Mouse (Mus musculus) heart, adult 8-10 months (tissue): ENCODE results near the gene Calm2. TPM values are rescaled to one million over a fixed set of nuclear protein-coding genes. Genes with fewer than 3 reads are reported as not detected.

ENCODE experiments used
- DNase-seq: peaks from one replicate; pipeline ENCODE4 v3.0.0; 2022; ENCODE audit warnings: low spot score
- total RNA-seq, 4 experiments: library from RNA; stranded (reverse); gene quantifications; 2 replicates each; pipeline ENCODE4 v1.2.4; 2022

Calm2 gene
- total RNA-seq: 100 to 1,000 TPM; 143 to 158 (median 147) TPM

DNA sequence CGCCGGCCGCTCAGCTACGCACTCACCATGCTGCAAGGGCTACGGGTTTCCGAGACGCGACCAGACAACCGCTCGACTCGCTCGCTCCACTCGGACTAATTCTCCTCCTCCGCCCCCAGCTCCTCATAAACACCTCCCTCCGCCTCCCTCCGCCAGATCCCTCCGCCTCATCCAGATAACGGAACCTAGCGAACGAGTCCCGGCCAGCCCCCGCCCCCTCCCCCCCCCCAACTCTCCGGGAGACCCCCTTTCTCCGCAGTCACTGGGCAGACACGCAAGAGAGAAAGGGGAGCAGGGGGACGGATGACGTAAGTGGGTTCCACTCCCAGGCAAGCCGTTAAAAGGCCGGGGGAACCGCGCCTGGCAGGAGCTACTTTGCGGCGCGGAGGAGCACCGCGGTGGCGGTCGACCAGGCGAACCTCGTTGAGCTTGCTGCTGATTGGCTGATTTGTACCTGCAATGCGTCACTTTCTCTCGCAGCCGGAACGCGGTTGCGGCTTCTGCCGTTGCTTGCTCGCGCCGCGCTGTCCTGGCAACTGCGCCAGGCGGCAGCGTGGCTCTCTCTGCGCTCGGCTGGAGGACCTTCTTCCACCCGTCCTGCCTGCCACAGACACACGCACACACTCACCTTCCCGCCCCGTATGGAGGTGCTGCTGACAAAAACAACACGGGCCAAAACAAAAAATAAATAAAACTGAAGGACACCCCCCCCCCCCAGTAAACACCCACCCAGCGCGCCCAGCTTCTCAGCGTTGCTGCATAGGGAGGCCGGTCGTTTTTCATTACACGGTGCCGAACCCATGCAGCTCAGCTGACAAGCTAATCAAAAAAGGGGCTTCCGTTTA is at the start of gene Calm2:
TSS of gene Calm2 (minus strand) at position 169 of the 845 bp plus-strand sequence.
- DNase-seq: peak; percentile 99

DNA sequence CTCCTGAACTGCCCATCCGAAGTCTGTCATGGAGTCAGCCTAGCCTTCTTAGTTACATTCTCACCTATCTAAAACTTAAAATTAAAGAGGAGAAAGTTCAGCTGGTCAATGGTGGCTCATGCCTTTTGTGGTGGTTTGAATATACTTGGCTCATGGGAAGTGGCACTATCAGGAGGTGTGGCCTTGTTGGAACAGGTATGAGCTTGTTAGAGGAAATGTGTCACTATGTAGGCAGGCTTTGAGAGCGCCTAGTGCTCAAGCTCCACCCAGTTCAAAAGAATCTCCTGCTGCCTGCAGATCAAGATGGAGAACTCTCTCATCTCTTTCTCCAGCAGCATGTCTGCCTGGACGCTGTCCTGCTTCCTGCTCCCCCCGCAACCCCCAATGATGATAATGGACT is 48.8 kb upstream of the Calm2 start:
- no peak for DNase-seq

DNA sequence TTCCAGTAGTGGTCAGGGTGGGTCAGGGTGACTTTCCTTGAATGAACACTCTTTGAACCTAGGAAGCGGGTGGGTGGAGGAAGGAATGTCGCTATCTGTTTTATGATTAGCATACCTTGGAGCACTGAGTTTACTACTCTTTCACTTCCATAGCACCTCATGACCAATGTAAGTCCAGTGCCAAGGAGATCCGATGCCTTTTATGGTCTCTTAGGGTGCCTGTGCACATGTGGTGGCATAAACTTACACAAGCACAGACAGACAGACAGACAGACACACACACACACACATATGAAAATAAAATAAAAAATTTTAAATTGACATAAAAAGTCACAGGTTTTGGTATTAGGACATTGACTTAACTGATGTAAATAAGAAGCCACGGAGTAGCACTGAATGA is 47.6 kb upstream of the Calm2 start:
- no peak for DNase-seq

DNA sequence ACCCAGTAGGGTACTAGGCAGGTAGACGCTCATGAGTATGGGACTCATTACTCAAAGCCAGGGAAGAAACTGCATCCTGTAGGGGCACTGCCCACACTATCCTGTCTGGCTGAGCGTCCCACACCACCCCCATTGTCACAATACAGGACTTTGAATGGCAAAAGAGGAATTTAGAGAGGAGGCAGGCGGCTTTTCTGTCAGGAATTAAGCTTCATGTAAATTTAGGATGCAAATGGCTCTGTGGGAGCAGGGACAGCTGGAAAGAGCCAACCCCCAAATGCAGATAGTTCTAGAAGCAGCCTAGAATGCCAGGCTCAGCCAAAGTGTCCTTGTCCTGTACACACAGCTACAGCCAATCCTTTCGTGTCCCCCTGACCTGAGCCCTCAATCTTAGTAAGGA is 45.6 kb upstream of the Calm2 start:
- no peak for DNase-seq

DNA sequence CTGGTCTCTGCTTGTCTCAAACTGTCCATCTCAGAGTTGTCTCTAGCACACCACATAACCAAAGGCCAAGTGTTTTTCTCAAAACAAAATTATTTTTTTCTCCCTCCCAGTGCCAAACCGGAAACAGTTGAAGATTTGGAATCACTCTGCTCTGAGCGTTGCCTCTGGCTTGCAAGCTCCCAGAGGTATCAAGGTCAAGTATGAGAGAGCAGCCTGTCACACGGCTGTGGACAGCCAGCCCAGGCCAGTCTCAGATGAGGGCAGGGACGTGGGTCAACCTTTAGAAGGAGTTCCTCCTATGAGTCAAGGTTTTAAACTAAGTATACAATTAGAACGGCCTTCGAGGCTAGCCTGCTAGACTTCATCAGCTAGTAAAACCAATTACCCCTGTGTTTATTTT is 43.6 kb upstream of the Calm2 start:
- no peak for DNase-seq

DNA sequence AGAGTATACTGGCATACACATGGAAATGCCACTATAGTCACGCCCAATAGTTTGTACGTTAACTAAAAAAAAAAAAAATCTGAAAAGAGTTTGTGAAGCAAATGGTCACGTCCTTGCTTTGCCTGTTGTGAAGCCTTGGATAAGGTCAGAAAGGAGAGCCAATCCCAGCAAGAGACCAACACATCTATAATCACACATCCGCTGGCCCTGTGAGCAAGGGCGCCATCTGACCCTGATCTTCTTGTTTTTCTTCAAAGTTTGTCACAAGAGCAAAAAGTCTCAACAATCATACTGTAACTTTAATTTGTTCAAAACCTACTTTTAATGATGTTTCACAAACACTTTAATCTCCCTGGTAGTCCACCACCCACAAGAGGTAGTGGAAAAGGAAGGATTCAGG is 39.0 kb upstream of the Calm2 start:
- no peak for DNase-seq

DNA sequence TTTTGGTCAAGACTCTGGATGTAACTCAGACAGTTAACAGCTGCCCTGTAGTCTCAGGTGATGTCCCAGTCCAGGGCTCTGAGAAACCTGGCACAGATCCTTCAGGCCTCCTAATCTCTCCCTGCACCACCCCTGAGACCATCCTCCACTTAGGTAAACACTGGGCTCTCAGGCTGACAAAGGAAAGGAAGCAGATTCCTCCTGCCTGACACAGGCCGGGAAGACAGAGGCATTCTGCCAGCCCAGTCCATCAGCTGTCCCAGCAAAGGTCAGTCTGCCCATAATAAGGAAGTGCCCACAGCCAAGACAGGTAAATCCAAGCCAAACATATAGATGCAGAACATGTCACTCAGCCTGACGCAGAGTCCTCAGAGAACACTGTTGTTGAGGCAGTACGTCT is 36.1 kb upstream of the Calm2 start:
- no peak for DNase-seq

DNA sequence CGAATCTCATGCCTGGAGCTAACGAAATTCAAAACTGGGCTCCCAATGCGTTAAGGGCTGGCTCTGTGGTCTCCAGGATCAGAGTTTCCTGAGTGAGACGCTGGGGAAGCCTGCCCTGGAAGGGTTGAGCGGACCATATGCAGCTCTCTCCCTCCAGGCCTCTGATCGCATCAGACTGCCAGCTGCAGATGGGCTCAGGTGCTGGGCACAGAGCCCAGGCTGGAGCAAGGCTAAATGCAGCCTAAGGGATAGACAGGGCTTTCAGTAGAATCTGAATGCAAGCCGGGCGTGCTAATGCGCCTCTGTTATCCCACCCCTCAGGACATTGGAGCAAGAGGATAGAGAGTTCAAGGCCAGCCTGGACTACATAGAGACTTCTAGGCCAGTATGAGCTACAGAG is 31.8 kb upstream of the Calm2 start:
- no peak for DNase-seq

DNA sequence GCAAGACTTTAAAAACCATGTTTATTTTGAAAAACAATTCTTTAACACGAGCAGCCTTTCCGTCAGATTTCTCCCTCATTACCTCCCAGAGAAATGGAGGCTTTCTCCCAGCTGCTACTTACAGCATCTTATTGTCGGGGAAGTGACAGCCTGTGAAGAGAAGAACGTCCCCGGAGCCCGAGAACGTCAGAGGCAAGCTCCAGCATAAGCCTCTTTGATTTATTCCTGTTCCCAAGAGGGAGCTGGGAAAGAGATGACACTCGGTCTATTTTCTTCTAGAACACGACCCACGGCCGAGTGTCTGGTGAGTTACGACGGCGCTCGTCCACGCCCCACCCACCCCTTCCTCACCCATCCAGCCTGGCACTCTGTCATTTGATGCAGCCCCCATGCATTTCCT is 30.9 kb upstream of the Calm2 start:
- DNase-seq: no peak

DNA sequence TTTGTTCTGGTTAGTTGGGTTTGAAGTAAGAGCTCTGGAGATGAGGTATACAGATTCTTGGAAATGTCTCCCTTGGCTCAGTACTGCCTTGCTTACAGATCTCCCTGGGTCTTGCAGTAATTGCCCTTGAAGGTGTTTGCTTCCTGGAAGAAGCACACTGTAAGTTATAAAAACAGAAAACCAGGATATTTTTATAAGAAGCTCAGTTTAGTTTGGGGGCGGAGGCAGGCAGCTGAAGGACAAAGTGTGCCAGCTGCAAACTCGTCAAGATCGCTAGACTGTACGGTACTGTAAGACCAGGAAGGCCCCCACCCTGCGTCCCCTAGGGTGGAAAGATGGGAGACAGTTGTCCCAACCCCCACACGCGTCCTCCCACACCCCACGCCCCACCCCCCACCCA is 28.6 kb upstream of the Calm2 start:
- DNase-seq: no peak

DNA sequence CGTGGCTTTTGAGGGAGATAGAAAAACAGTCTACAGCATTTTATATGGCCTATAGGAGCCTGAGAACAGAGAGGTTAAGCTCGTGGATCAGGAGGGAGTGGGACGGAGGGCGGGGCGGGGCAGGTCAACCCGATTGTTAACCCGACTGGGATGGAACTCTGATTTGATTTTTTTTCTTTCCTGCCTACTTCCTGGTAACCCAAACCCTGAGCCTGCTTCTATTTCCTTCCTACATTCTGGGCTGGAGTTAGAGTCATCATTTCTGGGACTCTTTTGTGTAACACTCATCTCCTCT is 27.7 kb upstream of the Calm2 start:
- peak; percentile 18 for DNase-seq

DNA sequence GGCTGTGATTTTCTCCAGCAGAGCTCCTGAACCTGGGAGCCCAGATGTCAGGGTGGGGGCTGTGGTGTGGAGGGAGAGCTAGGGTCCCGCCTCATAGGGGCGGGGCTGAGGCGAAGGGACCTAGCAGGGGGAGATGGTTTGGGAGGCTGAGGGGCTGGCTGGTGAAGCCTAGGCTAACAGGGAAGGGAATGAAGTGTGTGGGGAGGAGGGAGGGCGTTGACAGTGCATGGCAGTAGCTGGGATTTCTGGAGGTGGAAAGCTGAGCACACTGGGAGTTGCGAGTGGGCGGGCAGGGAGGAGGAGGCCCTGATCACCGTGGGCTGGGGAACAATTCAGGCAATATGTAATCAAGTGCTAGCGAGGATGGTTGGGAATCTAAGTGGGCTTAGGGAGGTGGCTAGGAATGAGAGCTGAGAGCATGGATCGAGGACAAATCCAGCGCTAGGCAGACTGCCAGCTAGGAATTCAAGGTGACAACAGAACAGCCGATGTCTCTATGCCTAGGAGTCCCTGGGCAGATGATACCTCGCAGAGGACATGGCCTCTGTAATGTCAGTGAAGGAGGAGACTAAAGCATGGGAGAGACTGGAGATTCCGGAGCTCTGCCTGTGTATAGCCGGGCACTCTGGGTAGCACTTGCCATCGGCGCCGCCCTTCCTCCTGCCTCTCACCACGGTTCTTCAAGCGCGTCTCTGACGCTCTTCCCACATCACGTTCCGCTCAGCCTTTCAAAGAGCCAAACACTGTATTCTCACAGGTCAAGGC is 27.2 kb upstream of the Calm2 start:
- DNase-seq: no peak

DNA sequence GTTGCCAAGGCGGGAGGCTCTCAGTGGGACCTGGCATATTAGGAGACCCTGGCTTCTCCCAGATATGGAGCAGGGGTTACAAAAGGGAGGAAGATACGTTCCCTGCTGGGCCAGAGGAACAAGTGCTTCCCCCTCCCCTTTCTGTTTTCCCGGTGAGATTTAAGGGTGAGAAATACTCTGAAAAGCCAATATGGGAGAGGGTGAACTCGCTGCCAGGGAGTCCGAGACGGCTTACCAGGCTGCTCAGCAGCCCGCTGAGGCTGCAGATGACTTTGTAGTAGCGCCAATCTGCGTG is 26.7 kb upstream of the Calm2 start:
- DNase-seq: no peak

DNA sequence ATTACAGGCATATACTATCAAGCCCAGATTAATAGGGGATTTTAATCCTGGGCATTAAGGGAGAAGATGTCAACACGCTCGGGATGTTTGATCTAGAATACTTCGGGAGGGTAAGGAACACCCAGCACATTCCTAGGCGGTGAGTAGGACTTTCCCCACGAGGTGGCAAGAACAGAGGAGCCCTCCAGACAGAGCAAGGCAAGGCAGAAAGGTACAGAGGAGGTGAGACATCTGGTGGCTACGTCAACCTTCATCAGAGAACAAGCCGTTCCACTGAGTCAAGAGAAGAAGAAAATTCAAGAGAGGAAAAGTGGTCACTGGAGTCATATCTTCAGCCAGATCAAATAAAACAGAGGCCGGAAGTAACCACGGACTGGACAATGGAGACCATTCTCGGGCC is 26.1 kb upstream of the Calm2 start:
- no peak for DNase-seq

DNA sequence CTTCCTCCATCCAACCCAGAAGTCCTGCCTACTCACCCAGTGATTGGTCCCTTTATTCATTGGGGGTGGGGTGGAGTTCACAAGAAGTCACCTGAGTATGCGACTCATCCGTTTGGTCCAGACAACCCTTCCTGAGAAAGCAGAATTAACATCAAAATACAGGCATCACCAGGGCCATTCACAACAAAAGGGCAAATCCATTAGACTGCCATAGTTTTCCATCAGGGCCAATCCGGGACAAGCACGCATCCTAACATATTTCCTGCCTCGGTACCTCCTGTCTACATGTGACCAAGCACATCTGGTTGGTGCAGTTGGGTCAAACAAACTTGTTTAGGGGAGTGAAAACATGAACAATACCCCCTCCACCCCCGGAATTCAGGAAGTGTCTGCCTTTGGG is 24.9 kb upstream of the Calm2 start:
- no peak for DNase-seq

DNA sequence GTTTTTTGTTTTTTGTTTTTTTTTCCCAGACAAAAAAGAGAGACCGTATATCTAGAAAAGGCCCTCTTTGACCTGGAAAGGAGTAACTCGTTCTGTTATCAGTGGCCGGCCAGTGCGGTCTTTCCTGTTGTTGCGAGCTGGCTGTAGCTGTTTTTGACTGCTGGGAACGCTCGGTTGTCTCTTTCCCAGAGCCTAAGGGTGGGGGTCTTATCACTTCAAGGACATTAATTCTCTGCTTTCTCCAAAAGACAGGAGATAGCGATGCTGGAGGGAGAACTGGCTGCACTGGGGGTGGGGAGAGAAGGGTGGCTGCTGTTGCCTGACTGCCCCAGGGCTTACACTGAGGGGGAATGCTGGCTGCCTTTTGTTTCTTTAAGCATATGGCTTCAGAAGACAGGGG is 24.1 kb upstream of the Calm2 start:
- DNase-seq: no peak

DNA sequence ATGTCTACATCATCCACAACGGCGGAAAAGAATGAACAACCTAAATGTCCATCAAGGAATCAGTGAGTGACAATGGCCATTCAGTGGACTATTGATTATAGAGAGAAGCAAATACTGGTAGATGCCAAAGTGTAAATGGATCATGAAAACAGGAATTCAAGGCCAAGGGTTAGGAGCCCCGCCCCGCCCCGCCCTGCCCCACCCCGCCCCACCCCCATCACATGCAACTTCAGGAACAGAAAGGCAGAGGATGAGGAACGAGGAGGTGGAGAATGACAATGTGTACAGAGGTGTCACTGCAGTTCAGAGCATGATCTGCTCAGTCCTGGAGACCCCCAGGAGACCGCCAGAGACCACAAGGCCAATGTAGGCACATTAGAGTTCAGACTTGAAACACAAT is 23.5 kb upstream of the Calm2 start:
- no peak for DNase-seq

DNA sequence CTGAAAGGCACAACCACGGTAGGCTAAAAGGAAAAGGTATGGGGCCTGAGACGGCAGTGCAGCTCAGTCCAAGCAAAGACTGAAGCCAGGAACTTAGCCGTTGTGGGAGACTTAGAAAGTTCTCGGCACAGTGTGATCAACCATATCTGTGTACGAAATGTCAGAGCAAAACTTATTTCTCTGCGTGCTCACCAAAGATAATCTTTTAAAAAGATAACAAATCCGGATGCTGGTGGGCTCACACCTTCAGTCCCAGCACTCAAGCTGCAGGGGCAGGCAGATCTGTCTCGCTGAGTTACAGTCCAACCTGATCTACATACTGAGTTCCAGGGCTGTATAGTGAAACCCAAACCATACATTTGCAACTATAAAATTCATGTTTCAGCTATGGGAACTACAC is 22.7 kb upstream of the Calm2 start:
- no peak for DNase-seq

DNA sequence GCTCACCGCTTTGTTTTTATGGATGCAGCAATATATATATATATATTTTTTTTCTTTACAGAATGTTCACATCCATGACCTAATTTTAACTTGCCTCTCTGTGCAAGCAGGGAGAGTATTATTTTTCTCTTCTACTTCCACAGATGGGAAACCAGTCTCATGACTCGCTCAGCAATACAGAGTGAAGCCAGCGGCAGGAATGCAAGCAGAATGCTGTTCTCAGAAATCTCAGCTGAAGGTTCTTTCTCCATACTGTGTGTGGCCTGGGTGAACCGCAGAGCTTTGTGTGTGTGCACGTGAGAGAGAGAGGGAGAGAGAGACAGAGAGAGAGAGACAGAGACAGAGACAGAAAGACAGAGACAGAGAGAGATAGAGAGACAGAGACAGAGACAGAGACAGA is 21.9 kb upstream of the Calm2 start:
- DNase-seq: no peak

DNA sequence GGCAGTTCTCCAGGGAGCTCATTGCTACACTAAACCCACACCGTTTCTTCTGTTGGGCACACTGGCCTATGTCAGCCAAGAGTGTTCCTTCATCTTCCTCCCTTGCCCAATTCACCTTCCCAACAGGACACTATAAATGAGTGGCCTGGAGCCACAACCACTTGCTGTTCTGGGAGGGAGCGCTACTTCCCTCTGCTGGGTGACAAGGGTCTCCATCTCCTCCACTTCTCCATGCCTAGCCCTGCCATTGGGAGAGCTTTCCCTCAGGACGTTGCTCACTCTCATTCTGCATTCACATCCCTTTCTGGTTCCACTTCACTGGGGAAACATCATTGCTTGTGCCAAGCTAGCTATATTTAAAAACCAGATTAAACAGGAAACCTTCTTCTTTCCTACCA is 14.8 kb upstream of the Calm2 start:
- DNase-seq: no peak

DNA sequence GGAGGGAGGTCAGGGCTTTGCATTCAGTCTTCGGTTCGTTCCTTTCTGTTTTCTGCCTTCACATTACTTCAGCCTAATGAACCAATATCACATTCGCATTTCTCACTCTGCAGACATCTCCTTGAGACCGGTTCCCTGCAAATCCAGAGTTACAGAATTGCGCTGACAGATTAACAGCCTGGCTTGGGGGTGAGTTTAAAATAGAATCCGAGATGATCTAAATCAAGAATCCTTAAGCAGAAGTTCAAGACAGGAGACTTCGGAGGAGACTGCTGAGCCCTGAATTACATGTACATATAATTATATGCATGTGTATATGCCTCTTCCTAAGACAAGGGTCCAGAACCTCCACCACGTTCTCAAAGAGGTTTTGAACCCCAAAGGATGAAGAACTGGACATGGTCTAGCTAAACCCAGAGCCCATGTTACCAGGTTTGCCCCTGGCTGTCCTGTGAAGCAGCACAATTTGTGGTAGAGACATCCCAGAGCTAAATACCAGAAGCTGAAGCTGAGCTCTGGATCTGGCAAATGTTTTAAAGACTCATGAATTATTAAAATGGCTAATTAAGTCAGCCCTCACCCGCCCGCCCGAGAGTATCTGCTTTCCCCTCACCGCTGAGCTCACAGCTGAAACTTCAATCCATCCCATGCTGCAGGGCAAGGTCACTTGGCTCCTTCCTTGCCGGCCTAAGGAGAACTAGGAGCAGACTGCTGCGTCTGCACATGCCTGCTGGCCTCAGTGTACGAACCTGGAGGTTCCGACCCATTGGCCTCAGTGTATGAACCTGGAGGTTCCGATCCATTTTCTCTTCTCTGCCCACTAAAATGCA is 14.1 kb upstream of the Calm2 start:
- DNase-seq: no peak

DNA sequence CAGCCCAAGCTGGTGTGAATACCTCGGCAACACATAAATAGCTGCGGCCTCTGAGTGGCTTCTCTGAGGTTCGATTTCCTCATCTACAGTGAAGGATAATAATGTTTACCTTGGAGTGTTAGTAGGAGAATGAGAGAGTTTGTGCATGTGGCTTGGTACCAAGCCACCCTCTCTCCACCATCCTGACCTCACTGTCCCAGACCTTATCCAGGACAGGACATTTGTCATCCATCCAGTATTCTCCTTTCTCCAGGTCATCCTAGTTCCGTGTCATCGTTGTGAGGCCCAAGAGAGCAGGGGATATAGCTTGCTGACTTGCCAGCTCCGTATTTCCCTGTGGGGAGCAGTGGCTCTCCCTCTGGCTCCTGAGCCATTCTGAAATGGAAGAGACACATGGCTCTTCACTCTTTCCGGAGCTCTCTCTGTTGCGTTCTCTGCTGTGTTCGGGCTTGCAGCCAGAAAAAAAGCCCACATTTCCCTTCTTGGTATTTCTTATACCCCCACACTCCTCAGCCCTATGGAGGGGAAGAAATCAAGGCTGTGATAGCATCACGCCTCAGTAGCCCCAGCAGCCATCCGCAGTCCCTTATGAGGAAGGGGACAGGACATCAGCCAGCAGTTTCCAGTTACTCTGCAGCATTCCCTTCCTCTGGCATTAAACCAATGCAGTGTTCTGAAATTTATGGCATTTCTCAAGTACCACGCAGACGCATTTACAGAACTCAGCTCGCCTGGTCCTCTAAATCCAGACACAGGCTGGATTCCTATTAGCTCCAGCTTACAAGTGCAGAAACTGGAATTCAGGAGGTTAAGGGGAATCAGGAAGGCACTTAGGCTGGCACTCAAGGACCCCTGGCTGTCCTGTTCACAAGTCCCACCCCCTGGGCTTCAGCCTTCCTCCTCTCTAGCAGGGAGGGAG is 13.3 kb upstream of the Calm2 start:
- DNase-seq: no peak
